10 mouse cellular contexts compared by ENCODE assay signal in genomic region chr6:146933123-146933522, GRCm38 (mm10). TPM values are rescaled to one million over a fixed set of nuclear protein-coding genes. Genes with fewer than 3 reads are reported as not detected.
DNase-seq lines count a peak whose midpoint lies in the region; ATAC-seq lines count a peak whose summit lies in the region.
"Had no signal": no experiment of that assay in that cellular context is flagged by ENCODE, and none has a peak within 500 bp of the region (broad histone marks: within the 10 kb centered on the region; RNA-seq: fewer than 3 reads in every experiment).

No protein-coding gene starts in this region.

- no peak for DNase-seq in midbrain, embryonic 10.5 days (ENCODE audit: low spot score)
- no peak for DNase-seq in heart, embryonic 10.5 days (ENCODE audit: low spot score)
- peak; percentile 74 for DNase-seq in kidney, postnatal 14 days
- no peak for DNase-seq in cerebellum, postnatal 10 days
- no peak for DNase-seq in natural killer cell, adult 2 months (ENCODE audit: low spot score in 2 of 2)

- H3K4me3 ChIP-seq in midbrain, embryonic 16.5 days (ENCODE audit: low read depth, low read length): no peak overlapping the region
- no peak overlapping the region for H3K4me3 ChIP-seq in midbrain, embryonic 10.5 days
- H3K4me3 ChIP-seq in heart, embryonic 10.5 days: no peak overlapping the region
- H3K4me3 ChIP-seq in forebrain, embryonic 15.5 days: no peak overlapping the region
- H3K4me3 ChIP-seq: embryonic facial prominence, embryonic 12.5 days; hindbrain, embryonic 15.5 days; midbrain, embryonic 13.5 days had no signal

- H3K4me2 ChIP-seq in midbrain, embryonic 16.5 days (ENCODE audit: low read length): no peak overlapping the region
- no peak overlapping the region for H3K4me2 ChIP-seq in forebrain, embryonic 15.5 days (replicated peaks)
- H3K4me2 ChIP-seq: embryonic facial prominence, embryonic 12.5 days; hindbrain, embryonic 15.5 days; midbrain, embryonic 13.5 days had no signal

- ATAC-seq in midbrain, embryonic 16.5 days: no peak
- ATAC-seq in forebrain, embryonic 15.5 days (replicated peaks): no peak
- ATAC-seq: midbrain, embryonic 13.5 days had no signal

- no peak overlapping the region for H3K9ac ChIP-seq in midbrain, embryonic 16.5 days (ENCODE audit: low read depth, low read length)
- no peak overlapping the region for H3K9ac ChIP-seq in forebrain, embryonic 15.5 days (replicated peaks)
- H3K9ac ChIP-seq: embryonic facial prominence, embryonic 12.5 days; hindbrain, embryonic 15.5 days; midbrain, embryonic 13.5 days had no signal

- H3K4me1 ChIP-seq in midbrain, embryonic 16.5 days (ENCODE audit: control insufficient read depth, insufficient read depth, low read length): no peaks in the 10 kb centered on the region
- H3K4me1 ChIP-seq in midbrain, embryonic 10.5 days: peaks cover 21% of the 10 kb centered on the region
- H3K4me1 ChIP-seq in heart, embryonic 10.5 days: peaks cover 22% of the 10 kb centered on the region
- no peaks in the 10 kb centered on the region for H3K4me1 ChIP-seq in forebrain, embryonic 15.5 days
- H3K4me1 ChIP-seq: hindbrain, embryonic 15.5 days had no signal

- no peaks in the 10 kb centered on the region for H3K36me3 ChIP-seq in midbrain, embryonic 16.5 days (ENCODE audit: control insufficient read depth, insufficient read depth, low read length)
- no peaks in the 10 kb centered on the region for H3K36me3 ChIP-seq in midbrain, embryonic 10.5 days
- H3K36me3 ChIP-seq in heart, embryonic 10.5 days: 0 out of 2 replicates have a peak, but pooled peaks cover 3% of the 10 kb centered on the region
- H3K36me3 ChIP-seq in forebrain, embryonic 15.5 days: no peaks in the 10 kb centered on the region
- H3K36me3 ChIP-seq: embryonic facial prominence, embryonic 12.5 days; hindbrain, embryonic 15.5 days; midbrain, embryonic 13.5 days had no signal

- no peaks in the 10 kb centered on the region for H3K9me3 ChIP-seq in midbrain, embryonic 16.5 days (replicated peaks; ENCODE audit: control insufficient read depth, low read length, poor library complexity, severe bottlenecking)
- no peaks in the 10 kb centered on the region for H3K9me3 ChIP-seq in midbrain, embryonic 10.5 days (replicated peaks)
- no peaks in the 10 kb centered on the region for H3K9me3 ChIP-seq in heart, embryonic 10.5 days
- H3K9me3 ChIP-seq in forebrain, embryonic 15.5 days: no peaks in the 10 kb centered on the region
- H3K9me3 ChIP-seq: embryonic facial prominence, embryonic 12.5 days; hindbrain, embryonic 15.5 days; midbrain, embryonic 13.5 days had no signal

- 74% methylated on average over 6 of the region's 6 CpGs for whole genome bisulfite sequencing in midbrain, embryonic 16.5 days
- 79% methylated on average over 6 of the region's 6 CpGs for WGBS in midbrain, embryonic 10.5 days
- 54% methylated on average over 6 of the region's 6 CpGs for whole genome bisulfite sequencing in heart, embryonic 10.5 days
- whole genome bisulfite sequencing in forebrain, embryonic 15.5 days: 81% methylated on average over 6 of the region's 6 CpGs

- no peaks in the 10 kb centered on the region for H3K27me3 ChIP-seq in midbrain, embryonic 16.5 days (ENCODE audit: control insufficient read depth, insufficient read depth, low read depth, low read length)
- H3K27me3 ChIP-seq in midbrain, embryonic 10.5 days (ENCODE audit: low read depth, poor library complexity, severe bottlenecking): no peaks in the 10 kb centered on the region
- H3K27me3 ChIP-seq in heart, embryonic 10.5 days (ENCODE audit: insufficient read depth, poor library complexity, severe bottlenecking): no peaks in the 10 kb centered on the region
- no peaks in the 10 kb centered on the region for H3K27me3 ChIP-seq in forebrain, embryonic 15.5 days
- H3K27me3 ChIP-seq: embryonic facial prominence, embryonic 12.5 days; hindbrain, embryonic 15.5 days; midbrain, embryonic 13.5 days had no signal

- H3K27ac ChIP-seq in midbrain, embryonic 16.5 days (ENCODE audit: low read length): peak overlapping the region; percentile 28; the same call in 1 of the 2 replicates
- no peak overlapping the region for H3K27ac ChIP-seq in midbrain, embryonic 10.5 days (replicated peaks)
- H3K27ac ChIP-seq in heart, embryonic 10.5 days: peak overlapping the region; percentile 44
- no peak overlapping the region for H3K27ac ChIP-seq in forebrain, embryonic 15.5 days (replicated peaks)
- H3K27ac ChIP-seq: embryonic facial prominence, embryonic 12.5 days; hindbrain, embryonic 15.5 days; midbrain, embryonic 13.5 days had no signal

RNA-seq across cellular contexts. Expression of gene 1700034J05Rik, which starts 21.1 kb away (rescaled TPM):
- polyA plus RNA-seq in midbrain, embryonic 16.5 days (2015; fragmentation: Nextera tagmentation; extraction: Ambion mirVana): 0.06 TPM in 1 of 2 replicates, not detected in the other
- 0.11 TPM in 2 replicates for polyA plus RNA-seq in midbrain, embryonic 10.5 days (2016; fragmentation: Nextera tagmentation; extraction: Ambion mirVana)
- 0.22 and 0.33 TPM in 2 replicates for polyA plus RNA-seq in heart, embryonic 10.5 days (2016; fragmentation: Nextera tagmentation; extraction: Ambion mirVana)
- polyA plus RNA-seq in forebrain, embryonic 15.5 days (2015; fragmentation: Nextera tagmentation; extraction: Ambion mirVana): not detected in 2 replicates

RNA-seq across cellular contexts. Expression of gene Ppfibp1, which starts 44.8 kb away (rescaled TPM):
- 19.6 and 22.1 TPM in 2 replicates for polyA plus RNA-seq in midbrain, embryonic 16.5 days (2015; fragmentation: Nextera tagmentation; extraction: Ambion mirVana)
- 28.4 and 28.8 TPM in 2 replicates for polyA plus RNA-seq in midbrain, embryonic 10.5 days (2016; fragmentation: Nextera tagmentation; extraction: Ambion mirVana)
- 67.3 and 88.3 TPM in 2 replicates for polyA plus RNA-seq in heart, embryonic 10.5 days (2016; fragmentation: Nextera tagmentation; extraction: Ambion mirVana)
- 14.2 and 19.4 TPM in 2 replicates for polyA plus RNA-seq in forebrain, embryonic 15.5 days (2015; fragmentation: Nextera tagmentation; extraction: Ambion mirVana)

Comparison
In these comparisons a context has a peak if more than half of its experiments do, and no peak if none do; other contexts are left out.
1. H3K27ac ChIP-seq: peak in midbrain, embryonic 16.5 days (single experiment) and heart, embryonic 10.5 days (single experiment); none in midbrain, embryonic 10.5 days (single experiment) and forebrain, embryonic 15.5 days (single experiment).